Mouse (Mus musculus): ENCODE data around the gene Bscl2.

The Bscl2 gene

DNA sequence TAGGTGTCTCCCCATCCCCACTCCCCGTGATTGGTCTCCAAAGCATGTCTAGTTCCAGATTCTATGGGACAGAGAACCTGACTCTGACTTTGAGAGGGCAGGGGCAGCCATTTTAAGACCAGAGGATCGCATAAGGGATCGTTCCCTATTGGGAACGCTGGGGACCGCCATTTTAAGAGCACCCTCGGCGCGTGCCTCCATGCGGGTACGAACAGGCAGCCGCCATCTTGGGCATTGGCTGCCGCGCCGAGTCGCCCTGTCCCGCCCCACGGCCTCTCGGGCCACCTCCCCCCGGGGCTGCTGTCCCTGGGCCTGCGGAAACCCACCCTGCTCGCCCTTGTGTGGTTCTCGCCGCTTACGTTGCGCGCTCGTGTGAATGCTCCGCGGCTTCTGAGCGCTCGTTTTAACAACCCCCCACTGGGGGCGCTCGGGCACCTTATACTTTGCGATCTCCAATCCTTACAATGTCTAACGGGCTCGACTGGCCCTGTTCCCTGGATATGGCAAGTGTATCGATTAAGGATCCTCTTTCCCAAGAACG is at the start of gene Bscl2:
Gene Bscl2, plus strand, starts transcription at position 217 of the 541 bp plus-strand sequence.
- peak; percentile 67 for DNase-seq (ENCODE audit: low spot score)

DNA sequence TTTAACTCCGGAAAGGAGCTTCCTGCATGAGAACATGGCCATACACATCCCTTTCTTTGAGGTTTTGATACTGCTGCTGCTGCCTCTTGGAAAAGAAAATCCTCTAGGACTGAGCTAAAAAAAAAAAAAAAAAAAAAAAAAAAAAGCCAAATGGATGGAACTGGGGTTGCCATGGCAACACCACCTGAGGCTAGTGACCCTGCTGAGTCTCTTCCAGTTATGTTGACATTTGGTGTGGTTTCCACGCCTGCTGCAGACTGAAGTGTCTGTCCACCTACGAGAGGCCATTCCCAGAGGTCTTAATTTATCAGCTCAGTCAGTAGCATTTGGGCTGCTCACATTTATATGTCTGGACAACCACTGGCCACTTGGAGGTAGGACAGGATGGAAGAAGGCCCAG is 48.7 kb upstream of the Bscl2 start:
- DNase-seq (ENCODE audit: low spot score), result no peak

DNA sequence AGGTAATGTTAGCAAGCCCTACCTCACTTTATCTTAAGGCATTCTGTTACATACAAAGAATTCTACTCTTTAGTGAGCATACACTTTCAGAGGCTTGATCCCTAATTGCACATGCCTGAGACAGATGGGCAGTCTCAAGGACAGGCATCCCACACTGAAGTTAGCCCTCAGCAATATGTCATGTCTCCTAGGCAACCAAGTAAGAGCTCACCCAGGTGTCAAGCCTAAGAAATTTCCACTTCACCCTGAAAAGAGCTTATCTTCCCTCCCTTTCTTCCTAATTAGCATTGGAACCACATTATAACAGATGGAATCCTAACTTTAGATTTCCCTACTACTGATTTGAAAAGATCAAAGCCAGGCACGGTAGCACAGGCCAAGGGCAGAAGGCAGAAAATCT is 48.1 kb upstream of the Bscl2 start:
- DNase-seq (ENCODE audit: low spot score), result no peak

DNA sequence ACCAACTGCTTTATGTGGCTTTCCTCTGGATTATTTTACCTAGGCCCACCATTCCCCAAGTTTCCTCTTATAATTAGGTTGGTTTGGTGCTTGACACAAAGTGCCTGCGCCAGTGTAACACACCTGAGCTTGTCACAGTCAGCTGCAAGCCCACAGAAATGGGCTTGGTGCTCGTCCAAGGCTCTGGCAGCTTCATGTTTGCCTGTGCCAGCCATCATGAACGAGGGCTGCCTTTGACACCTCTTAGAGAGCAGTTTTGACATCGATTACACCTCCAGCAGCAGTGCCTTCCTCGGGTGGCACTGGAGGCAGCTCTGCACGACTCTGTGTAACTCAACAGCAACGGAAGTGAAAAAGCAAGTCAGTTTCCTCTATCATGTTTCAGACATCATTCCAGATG is 47.1 kb upstream of the Bscl2 start:
- DNase-seq (ENCODE audit: low spot score), result no peak

DNA sequence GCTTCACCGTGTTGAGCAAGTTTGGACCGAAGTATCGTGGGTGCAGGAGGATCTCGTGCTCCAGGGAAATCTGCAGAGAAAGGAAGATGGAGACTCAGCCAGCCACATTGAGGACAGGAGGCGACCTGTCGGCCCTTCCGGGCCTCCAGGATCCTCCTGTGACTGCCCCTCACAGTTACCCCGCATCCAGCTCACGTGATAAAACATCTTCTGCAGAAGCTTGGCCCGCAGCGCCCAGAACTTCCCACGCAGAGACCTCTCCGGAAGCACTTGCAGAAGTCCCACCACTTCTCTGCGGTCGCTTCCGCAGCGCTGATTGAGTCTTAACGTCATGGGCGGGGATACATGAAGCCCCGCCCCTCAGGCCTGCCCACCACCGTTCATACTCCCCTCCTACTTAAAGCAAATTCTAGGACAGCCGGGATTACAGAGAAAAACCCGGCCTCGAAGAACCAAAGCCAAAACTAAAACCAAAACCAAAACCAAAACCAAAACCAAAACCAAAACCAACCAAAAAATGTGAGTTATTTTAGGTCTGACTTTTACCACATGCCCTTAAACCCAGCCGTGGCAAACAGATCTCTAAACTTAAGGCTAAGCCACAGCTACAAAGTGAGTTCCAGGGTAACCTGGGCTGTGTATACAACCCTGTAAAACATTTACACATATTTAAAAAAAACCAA is 38.9 kb upstream of the Bscl2 start, which contains the start of gene Polr2g:
Gene Polr2g, minus strand, starts transcription at position 314 of the 683 bp plus-strand sequence.
- DNase-seq (ENCODE audit: low spot score), result peak; percentile 85

DNA sequence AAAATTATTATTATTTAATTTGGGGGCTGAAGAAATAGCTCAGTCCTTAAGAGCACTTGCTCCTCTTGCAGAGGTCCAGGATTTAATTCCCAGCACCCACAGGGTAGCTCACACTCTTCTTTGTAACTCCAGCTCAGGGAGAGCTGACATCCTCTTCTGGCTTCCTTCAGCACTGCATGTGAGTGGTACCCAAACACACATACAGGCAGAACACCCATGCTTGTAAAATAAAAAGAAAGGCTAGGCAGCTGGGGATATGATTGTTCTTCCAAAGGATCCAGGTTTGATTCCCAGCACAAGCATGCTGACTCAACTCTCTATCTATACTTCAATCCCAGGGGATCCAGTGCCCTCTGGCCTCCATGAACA is 38.3 kb upstream of the Bscl2 start:
- no peak for DNase-seq (ENCODE audit: low spot score)

DNA sequence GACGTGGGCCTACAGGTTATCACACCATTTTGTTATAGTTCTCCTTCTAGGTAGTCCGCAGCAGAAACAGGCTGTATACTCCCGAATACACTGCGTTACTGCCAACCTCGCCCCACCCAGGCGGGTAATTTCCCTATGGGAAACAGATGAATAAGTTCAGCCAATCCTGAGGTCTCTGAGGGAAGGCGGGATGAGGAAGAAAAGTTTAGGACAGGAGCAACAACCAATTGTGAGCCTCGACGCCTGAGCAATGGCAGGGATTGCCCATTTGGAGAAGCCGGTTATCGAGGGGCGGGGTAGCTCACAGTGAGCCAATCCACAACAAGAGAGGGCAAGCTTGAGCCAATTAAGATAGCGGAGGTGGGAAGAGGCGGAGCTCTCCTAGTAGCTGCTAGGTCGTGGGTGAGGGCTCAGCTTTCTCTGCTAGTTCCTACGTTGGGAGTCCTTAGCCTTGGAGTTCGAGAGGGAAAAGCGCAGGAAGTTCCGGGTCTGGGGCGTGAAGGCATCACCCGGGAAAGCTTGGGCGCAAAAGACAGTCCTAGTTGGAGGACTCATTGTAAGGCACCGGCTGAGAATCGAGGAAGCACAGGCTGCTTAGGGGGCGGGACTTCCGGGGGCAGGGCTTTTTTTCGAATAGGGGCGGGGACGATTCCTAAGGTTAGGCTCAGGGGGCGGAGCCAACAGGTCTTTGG is 35.0 kb upstream of the Bscl2 start, which contains the start of gene Zbtb3:
Gene Zbtb3, plus strand, starts transcription at position 426 of the 692 bp plus-strand sequence.
- DNase-seq (ENCODE audit: low spot score), result peak; percentile 73

DNA sequence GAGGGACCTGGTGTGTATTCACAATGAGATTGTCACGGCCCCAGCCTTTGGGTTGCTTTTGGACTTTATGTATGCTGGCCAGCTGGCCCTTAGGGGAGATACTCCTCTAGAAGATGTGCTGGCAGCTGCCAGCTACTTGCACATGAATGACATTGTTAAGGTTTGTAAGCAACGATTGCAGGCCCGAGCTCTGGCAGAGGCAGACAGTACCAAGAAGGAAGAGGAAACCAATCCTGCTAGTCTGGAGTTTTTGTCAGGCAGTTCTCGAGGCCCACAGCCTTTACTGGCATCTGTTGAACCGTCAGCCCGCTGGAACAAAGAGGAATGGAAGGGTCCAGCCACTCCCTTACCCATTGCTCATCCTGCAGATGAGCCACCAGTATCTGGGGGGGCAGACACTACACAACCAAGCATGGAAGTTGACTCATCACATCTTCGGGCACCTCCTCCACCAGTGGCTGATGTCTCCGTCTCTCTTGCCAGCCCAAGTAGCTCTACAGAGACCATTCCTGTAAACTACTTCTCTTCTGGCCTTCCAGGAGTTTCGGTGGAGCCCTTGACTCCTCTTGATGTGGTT is 34.0 kb upstream of the Bscl2 start:
- DNase-seq (ENCODE audit: low spot score), result no peak

DNA sequence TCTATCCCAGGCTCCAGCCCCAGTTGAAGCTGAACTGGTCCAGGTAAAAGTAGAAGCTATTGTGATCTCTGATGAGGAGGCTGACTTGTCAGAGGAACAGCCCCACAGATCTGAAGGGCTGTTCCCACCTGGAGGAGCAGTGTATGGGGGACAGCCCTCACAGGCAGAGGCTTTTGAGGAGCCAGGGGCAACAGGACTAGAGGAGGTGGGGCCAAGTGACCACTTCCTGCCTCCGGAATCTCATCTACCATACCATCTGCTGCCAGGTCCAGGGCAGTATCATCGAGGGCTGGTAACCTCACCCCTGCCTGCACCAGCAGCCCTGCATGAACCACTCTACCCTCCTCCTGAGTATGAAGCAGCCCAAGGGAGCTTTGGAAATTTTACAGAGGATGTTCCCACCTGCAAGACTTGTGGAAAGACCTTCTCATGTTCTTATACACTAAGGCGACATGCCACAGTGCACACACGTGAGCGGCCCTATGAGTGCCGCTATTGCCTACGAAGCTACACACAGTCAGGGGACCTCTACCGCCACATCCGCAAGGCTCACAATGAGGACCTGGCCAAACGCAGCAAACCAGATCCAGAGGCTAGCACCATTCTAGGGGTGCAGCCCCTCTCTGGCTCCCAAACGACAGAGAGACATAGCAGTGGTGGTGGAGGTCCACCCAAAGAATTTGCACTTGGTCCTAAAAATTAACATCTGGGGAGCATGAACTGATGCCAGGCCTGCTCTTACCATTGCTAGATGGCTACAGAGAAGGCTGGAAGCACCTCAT is 33.2 kb upstream of the Bscl2 start:
- no peak for DNase-seq (ENCODE audit: low spot score)

DNA sequence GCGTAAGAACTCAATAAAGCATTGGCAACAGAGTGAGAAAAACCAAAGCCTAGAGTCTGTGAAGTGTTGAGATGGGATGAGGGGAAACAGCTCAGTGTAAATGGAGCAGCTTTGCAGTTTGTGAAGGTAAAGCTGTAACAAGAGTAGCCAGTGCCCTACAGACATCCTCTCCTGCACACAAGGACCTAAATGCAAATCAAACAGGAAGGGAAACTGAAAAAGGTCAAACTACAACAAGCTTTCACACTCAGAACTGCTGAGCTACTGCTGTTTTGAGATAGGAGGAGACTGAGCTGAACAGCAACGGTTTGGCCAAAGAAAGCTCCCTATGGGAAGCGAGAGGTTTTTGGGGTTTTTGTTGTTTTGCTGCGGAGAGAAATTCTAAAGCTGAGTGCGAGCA is 30.5 kb upstream of the Bscl2 start:
- DNase-seq (ENCODE audit: low spot score), result no peak

DNA sequence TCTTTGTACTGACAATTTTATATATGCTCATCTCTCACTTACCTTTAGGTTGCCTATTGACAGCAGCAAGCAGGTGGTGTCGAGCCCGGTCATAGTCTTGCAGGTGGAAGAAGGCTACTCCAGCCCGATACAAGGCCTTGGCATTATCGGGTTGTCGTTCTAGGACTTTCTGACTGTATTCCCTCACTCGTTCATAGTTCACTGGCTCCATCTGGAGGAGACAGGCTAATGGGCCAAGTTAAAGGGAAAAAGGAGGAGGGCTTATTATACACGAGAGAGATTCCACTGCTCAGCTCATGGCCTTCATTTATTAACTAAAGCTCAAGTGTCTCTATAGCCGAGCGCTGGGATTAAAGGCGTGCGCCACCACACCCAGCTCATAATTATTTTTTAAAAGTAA is 21.5 kb upstream of the Bscl2 start:
- DNase-seq (ENCODE audit: low spot score), result no peak

DNA sequence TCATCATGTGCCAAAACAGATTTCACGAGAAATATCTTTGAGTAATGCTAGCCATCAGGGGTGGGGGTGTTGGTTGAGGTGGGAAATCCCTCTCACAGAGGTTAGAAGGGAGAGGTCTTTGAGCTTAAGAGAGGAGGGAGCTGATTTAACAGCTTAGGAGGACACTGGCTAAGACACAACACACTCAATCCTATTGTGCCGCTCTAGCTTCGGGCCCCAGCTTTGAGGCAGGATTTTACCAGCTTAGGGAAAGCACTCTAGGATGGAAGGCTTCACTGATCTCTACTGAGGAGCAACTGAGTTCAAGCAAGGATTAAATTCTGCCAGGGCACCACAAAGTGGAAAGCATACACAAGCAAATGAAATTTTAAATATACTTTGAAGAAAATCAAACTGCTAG is 20.3 kb upstream of the Bscl2 start:
- no peak for DNase-seq (ENCODE audit: low spot score)

DNA sequence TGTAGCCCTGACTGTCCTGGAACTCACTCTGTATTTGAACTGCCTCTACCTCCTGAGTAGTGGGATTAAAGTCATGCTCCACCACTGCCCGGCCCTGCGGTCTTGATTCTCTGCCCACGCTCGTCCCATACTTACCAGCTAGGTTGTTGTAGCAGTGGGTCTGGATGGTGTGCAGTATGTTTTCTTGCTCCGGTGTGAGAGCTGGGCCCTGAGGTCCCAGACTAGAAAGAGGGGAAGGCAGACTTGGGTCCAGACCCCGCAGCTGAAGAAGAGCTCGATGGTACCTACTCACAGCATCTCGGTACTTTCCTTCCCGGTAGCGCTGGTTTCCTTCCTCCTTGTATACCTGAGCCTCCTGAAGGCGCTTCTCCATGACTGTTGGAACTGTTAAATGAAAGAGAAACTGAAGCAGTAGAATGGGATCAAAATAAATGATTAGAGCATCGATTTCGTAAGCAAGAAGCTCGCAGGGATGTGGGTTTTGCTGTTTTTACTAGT is 18.9 kb upstream of the Bscl2 start:
- DNase-seq (ENCODE audit: low spot score), result no peak

DNA sequence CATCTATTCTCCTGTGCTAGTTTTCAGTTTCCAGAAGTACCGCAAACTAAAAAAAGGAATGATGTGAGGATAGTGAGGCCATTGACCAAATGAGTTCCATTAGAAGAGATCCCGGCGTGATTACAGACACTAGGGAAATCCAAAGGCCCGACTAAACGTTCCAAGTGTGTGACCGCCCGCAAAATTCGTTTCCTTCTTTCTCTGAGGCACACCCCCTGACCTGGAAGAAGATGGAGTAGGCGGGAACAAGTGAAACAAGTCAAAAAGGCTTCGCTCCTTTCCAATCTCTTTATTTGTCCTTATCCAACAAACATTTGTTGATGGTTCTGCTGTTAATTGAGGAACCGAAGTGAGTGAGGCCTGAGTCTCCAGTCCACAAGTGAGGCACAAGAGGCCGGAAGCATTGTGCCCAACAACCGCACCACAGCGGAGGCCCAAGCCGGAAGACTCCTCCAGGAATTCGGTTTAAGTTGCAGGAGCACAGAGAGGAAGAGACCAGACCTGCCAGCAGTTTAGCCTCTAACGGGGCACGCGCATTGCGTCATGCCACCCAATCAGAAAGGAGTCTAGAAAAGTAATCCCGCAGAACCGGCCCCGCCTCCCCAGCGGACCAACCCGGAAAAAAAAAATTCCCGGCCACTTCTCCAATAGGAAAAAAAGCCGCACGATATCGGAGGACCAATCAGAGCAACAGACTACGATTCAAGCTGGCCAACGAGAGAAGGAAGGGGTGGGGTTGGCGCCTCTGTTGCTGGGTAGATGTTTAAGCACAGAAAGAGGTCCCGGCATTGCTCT is 18.3 kb upstream of the Bscl2 start, which contains the start of gene Ttc9c:
Gene Ttc9c, minus strand, starts transcription at position 533 of the 795 bp plus-strand sequence.
- peak; percentile 80 for DNase-seq (ENCODE audit: low spot score)

DNA sequence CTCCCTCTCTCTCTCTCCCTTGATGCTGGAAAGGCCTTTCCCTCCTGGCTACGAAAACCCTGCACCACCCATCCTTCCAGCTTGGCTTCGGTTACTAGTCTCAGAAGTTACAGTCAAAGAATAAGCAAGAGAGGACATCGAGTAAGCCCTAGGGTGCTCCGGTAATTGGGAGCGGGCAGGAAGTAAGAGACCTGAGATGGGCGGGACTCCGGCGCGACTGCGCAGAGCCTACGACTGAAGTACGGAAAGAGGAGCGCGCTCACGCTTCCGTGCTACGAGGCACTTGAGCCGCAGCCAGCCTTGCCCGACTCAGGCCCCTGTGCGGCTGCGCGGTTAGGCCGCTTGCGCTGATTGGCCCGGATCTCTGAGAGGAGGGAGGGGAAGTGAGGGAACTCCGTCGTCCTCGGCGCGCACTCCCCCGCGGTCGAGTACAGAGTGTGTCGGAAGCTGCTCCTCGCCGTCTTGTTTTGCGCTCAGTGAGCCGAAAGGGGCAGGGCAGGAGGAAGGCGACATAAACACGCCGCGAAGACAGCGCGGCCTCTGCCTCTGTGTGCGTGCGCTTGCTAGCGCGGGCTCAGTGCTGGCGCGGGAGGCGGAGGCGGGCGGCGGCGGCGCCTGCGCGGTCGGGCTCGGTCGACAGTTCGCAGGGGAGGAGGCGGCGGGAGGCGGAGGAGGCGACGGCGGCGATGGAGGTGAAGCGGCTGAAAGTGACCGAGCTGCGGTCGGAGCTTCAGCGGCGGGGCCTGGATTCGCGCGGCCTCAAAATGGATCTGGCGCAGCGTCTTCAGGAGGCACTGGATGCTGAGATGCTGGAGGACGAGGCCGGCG is 17.5 kb upstream of the Bscl2 start, which contains the start of gene Hnrnpul2:
Gene Hnrnpul2, plus strand, starts transcription at position 415 of the 828 bp plus-strand sequence.
- DNase-seq (ENCODE audit: low spot score), result peak; percentile 94

DNA sequence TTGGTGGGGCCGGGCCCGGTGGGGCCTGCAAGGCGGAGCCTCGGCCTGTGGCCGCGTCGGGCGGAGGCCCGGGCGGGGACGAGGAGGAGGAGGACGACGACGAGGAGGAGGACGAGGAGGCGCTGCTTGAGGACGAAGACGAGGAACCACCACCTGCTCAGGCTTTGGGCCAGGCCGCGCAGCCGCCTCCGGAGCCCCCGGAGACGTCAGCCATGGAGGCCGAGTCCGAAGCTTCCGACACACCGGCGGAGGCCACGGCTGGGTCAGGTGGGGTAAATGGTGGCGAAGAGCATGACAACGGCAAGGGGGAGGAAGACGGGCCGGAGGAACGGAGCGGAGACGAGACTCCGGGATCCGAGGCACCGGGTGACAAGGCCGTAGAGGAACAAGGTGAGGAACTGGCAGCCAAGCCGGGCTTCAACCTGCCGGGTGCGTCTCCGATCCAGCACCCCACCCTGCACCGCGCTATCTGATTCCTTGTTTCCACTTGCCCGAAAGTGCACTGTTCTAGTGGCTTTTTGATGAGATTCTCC is 16.8 kb upstream of the Bscl2 start:
- no peak for DNase-seq (ENCODE audit: low spot score)

DNA sequence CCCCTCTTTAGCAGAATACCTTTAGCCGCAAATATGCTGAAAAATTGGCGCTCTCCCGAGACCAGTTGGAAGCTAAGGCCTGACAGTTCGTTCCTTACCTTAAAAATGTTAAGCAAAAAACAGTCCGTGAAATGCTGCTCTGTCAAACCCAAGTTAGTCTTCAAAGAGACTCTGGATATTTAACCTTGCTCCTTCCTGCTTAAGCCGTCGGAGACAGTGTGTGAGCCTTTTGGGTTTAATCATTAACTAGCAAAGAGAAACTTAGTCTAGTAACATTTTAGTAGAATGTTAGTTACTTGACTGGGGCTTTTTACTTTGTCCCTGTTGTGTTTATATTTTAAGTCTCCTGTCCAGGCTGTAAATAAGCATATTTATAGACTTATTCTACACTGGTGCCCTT is 16.1 kb upstream of the Bscl2 start:
- DNase-seq (ENCODE audit: low spot score), result no peak

DNA sequence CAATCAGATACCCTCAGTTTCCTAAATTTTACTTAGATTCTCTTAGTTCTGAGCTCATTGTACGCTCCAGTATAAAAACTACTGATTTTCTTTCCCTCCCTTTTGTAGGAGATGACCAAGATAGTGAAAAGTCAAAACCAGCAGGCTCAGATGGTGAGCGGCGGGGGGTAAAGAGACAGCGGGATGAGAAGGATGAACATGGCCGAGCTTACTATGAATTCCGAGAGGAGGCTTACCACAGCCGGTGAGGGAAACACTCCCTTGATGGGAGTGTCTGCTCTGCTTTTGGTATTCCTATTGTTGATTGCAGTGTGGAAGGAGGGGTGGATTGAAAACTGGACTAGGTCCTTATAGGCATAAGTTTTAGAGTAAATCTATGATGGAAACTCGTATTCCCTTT is 14.6 kb upstream of the Bscl2 start:
- DNase-seq (ENCODE audit: low spot score), result no peak

DNA sequence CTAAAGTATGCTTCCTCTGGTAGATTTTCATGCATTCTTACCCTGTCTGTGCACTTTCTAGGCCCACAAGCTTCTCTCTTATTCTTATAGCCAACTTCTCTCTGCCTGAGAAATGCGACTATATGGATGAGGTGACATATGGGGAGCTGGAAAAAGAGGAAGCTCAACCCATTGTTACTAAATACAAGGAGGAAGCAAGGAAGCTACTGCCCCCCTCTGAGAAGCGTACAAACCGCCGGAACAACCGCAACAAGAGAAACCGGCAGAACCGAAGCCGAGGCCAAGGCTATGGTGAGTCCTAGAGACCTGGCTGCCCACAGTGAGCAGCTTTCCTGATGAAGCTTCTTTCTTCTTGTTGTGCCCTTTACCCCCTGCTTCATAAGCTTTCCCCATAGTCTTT is 7.6 kb upstream of the Bscl2 start, which contains the start of gene AC129217.1:
Gene AC129217.1, plus strand, starts transcription at position 114 of the 400 bp plus-strand sequence.
- no peak for DNase-seq (ENCODE audit: low spot score)

DNA sequence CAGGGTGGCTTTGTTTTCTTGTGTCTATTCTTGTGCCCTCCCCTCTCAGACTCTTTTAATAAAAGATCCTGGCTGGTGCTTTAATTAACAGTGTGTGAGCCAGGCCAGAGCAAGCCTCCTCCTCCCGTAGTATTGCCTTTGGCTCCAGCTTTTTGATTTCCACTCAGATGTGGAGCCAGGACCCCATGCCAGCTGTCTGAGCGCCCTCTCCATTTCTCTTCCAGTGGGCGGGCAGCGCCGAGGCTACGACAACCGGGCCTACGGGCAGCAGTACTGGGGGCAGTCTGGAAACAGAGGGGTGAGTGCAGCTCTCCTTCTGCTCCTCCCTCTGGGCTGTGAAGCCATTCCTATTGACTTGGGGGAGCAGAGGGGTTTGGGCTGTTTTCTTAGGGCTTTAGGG is 6.6 kb upstream of the Bscl2 start:
- DNase-seq (ENCODE audit: low spot score), result no peak
